Mouse (Mus musculus) pancreas, adult 10 weeks (tissue): ENCODE results near the gene Gm17660. TPM values are rescaled to one million over a fixed set of nuclear protein-coding genes. Genes with fewer than 3 reads are reported as not detected.

Source experiments
- polyA plus RNA-seq: library from polyadenylated mRNA; stranded (reverse); fragments of 350-450 nt; fragmentation: Illumina TruSeq; extraction: RNeasy Lipid Tissue Mini Kit (QIAGEN cat#74804); gene quantifications from one replicate; pipeline ENCODE4 v1.2.3, GENCODE M21; 2015; ENCODE audit warnings: low read depth, low replicate concordance; ENCODE audit not compliant: insufficient read depth

The Gm17660 gene
- not detected for polyA plus RNA-seq

GRCm38 (mm10) chr5:104077508-104077907 lies at the start of gene Gm17660:
Gene Gm17660, minus strand, starts transcription at chr5:104077608.

GRCm38 (mm10) chr5:104113491-104114172 lies 36.2 kb upstream of the Gm17660 start, which contains the start of gene Sparcl1:
Gene Sparcl1, minus strand, starts transcription at chr5:104113733.

GRCm38 (mm10) chr5:104046256-104047199 lies 30.9 kb downstream of the Gm17660 start, which contains the start of gene Nudt9:
Gene Nudt9, plus strand, starts transcription at chr5:104046306.

GRCm38 (mm10) chr5:104021597-104022378 lies 55.6 kb downstream of the Gm17660 start, which contains the start of gene Hsd17b11:
Gene Hsd17b11, minus strand, starts transcription at chr5:104021919.

Other genes with a start within 250 kb of the Gm17660 start
- gene Klhl8, start 166.3 kb downstream of the Gm17660 start, polyA plus RNA-seq = 2.3 TPM
- 98.1 TPM for gene Hsd17b13, start 100.2 kb downstream of the Gm17660 start, polyA plus RNA-seq
- 10.7 TPM for gene Hsd17b11, start 55.7 kb downstream of the Gm17660 start, polyA plus RNA-seq
- 9.8 TPM for gene Nudt9, start 31.3 kb downstream of the Gm17660 start, polyA plus RNA-seq
- 70.3 TPM for gene Sparcl1, start 36.1 kb upstream of the Gm17660 start, polyA plus RNA-seq
- not detected for gene Dspp, start 93.1 kb upstream of the Gm17660 start, polyA plus RNA-seq
- gene Dmp1, start 125.0 kb upstream of the Gm17660 start, polyA plus RNA-seq = not detected
- not detected for gene Ibsp, start 221.6 kb upstream of the Gm17660 start, polyA plus RNA-seq
- not detected for gene Mepe, start 247.7 kb upstream of the Gm17660 start, polyA plus RNA-seq